Mouse (Mus musculus) right cerebral cortex, adult 2 months (tissue): ENCODE measurements around the gene Dchs2.

Experiments used
- DNase-seq, 2 experiments: peaks; one replicate each; pipeline ENCODE4 v3.0.0; 2021 to 2022; ENCODE audit warnings: low spot score in 2 of 2

Dchs2 gene

DNA sequence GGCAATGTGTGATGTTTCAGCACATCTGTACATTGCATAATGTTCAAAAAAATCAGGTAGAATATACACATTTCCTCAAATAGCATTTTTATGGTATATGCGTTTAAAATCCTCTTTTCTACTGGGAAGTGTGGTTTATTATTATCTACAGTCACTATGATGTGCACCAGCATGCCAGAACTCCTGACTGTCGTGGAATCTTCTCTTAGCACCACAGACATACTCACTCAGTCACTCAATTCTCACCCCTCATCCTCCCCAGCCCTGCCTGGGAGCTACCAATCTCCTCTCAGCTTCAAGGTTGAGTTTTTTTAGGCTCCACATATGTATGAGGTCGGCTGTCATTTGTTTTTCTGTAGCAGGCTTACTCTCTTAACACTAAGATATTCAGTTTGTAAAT is 20.8 kb downstream of the Dchs2 start:
- no peak for DNase-seq

DNA sequence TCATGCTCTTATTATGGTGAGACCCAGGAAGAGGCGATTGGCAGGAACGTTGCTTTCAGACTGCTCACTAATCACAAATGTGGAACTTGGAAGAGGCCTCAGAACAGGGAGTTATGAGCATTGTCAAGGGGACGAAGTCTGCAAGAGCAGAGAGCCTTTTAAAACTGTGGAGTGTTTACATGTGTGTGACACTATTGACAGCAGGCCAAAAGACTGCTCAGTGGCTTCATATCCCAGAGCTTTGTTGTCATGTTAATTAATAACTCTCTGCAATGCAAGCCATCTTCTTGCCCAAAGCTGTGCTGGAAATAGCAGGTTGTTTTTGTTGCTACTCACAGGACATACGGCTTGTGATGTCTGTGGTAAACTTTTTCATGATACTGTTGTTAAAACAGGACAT is 27.9 kb downstream of the Dchs2 start:
- no peak for DNase-seq

DNA sequence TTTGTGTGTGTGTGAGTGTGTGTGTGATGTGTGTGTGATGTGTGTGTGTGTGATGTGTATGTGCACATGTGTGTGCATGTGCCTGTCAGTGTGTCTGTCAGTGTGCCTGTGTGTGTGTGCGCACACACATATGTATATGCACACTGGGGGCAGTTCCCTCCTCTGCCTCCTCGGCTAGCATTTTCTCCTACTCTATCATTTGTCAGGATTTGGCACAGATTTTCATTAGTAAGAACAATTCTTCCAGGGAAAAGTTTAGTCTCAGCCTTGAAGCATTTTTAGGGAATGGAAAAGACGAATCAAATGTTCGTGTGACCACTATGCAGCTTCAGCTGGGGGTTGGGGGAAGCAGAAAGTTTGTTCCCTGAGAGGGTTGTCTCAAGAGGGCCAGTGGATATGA is 28.4 kb downstream of the Dchs2 start:
- no peak for DNase-seq

DNA sequence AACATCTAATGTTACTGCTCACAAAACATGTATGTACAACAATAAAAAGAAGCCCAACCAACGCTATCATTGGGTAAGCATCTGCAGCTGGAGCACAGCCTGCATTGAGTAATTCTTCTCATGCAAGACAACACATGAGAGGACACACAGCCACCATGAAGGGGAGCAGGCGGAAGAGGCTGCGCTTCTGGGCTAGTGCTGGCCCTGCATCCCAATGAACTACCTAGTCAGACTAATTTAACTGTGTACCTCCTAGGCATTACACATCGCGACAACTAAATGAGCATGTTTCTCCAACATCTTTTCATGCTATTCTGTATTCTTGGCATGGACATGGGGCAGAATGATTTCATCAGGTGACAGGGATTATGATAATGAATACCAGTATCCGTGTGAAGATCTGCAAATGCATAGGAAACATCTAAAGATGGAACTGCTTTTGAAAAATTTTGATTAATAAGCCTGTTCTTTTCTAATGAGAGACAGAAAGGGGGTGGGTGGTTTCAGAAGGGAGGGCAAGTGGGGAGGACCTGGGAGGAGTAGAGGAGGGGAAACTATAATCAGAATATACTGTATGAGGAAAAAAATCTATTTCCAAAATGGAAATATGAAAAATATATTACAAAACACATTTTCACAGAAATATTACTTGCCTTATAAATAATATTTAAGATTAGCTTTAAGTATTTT is 33.9 kb downstream of the Dchs2 start:
- DNase-seq = no peak

DNA sequence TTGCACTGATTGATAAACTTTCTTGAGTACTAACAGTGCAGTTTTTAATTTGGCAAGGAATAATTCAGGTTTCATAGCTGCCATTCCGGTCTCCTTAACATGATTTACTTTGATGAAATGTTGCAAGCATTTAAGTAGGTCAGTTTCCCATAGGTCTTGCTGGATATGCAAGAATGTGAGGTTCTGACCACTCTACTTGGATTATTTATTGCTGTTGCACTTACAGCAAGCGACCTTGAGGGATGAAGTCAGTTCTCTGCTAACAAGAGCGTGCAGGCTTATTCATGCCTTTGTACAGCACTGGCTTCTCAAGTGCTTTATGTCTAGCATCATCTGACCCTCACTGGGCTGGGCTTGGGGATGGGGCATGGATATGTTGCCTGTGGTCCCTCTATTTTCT is 35.9 kb downstream of the Dchs2 start:
- DNase-seq = no peak

DNA sequence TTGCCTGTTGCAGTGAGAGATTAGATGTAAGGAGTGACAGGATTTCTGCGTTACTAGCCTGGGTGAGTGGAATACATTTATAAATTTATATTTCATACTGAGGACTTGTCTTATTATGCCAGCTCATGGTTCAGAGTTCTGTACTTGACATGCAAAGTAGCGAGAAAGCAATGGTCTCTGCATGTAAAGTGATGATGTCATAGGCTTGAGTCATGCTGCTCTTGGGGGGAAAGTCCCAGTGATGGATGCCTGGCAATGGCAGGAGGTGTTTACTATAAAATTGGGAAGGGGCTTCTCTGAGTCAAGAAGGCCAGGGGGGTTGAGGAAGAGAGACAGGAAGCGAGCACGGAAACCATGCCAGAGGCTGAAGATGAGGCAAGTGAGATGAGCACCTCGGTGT is 57.8 kb downstream of the Dchs2 start:
- no peak for DNase-seq

DNA sequence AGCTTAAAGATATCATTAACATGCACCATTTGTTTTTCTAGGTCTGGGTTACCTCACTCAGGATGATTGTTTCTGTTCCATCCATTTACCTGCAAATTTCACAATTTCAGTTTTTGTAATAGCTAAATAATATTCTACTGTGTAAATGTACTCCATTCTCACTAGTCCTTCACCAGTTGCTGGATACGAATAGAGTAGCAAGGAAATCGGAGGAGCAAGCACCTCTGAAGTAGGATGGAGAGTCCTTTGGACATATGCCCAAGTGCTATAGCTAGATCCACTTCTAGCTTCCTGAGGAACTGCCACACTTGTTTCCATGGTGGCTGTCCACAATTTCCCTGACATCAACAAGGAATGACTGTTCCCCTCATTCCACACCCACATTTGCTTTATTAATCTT is 63.5 kb downstream of the Dchs2 start:
- DNase-seq = no peak

DNA sequence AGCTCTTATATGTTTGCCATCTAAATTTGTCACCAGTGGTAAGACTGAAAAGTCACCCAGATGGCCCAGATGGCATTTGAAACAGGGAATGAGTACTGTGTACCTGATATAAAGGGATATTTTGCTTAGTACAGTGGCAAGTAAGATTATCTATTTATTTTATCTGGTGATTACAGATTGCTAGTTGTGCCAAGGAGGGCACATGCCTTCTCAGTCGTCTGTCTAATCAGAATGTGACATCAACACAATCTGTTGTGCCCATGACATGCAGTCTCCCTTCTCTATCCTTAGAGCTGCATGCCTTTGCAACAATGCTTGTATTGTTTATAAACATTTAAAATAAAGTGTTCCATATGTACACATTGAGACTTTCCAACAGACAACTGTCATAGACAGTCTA is 64.7 kb downstream of the Dchs2 start:
- DNase-seq = no peak

DNA sequence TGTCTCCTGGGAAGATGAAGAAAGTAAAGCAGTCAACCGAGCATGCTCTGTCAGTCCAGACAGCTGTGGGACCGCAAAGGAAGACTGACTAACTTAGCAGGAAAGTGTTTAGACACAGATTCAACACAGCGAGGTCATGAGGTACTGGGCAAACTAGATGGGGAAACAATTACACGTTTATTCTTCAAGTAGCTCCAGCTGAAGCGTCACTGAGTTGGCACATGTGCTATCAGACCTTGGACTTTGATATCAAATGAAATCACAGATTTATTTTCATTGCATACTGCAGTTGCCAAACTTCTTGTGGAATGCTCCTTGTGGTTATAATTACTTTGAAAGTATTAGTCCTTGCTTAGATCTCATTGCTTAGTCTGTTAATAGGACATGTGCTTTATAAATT is 67.2 kb downstream of the Dchs2 start:
- DNase-seq = no peak

DNA sequence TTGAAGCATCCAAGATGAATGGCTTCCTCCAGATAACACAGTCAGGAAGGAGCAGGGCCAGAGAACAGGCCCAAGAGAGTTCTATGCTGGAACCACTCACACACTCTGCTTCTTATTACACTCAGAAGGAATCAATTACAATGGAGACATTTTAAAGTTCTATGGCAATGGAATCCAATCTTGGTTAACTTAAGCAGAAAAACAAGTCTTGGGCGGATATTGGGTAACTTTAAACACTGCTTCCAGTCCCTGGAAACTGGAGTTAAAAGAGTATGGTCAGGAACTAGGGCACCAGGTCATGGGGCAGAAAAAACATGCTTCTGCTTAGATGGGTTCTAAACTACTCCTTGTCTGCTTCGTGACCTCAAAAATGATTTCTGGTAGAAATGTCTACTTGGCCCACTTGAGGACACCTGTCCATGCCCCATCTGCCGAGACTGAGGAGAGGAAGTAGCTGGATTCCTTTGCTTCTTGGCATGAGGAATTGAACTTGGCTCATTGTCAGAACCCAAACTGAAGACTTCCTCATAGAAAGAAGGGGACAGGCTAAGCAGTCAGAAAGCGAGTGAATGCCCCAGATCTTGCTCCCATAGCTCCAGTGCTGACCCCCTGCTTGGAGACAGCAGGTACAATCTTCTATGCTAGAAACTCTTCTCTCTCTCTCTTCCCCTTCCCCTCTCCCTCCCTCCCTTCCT is 73.7 kb downstream of the Dchs2 start:
- no peak for DNase-seq

DNA sequence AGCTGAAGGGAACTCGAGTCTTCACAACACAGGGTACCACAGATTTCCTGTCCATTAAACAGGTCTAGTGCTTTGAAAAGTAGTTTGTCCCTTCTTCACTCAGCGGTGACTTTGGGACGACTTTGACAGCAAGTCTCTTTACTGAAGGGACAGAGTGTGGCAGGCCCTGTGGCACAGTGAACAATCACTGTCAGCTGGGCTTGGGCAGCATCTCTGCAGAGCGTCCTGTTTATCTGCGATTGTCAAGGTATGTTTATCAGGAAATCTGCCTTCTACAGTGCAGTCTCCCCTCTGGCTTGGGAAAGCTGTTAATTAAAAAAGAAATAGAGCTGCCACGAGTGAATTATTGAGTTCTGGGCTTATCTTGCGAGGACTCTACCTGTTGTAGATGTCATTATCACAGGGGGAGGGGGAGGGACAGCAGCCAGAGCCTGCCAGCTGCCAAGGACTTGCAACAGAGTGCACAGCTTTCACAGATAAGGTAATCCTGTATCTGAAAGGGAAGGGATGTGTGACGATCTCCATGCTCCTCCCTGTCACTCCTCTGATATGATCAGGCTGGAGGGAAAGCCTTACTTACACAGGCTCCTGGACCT is 77.4 kb downstream of the Dchs2 start:
- no peak for DNase-seq

DNA sequence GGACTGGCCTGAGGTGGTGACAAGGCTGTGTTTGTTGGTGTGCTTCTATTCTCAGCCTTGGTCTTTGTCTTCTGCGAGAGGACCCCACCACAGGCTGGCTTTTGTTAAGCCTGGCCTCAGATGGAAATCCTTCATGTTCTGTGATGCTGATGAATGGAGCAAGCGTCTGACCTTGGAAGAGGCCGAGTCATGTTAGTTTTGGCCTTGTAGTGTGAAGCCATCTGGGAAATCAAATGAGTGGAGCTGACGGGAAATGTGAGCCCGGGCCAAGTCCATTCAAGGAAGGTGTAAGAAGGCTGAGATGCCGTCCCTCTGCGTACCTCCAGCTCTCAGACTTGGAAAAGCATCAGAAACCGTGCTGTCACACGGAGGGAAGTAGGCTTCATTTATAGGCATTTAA is 81.9 kb downstream of the Dchs2 start:
- no peak for DNase-seq

DNA sequence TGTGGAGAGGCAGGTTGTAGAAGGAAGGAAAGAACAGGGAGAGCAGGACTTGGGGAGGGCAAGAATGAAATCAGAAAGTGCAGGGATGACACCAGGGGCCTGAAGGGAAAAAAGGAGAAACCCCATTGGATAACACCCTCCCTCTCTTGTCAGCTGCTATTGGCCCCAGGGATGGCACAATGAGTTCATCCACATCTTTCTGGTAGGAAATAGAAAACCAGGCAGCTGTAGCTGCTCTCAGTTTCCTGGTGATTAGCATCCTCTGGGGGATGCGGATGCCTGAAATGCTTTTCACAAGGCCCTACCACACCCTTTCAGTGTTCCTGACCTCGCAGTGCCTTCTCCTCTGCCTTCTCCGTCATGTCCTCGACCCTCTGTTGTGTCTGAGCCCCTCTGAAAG is 82.5 kb downstream of the Dchs2 start:
- no peak for DNase-seq

DNA sequence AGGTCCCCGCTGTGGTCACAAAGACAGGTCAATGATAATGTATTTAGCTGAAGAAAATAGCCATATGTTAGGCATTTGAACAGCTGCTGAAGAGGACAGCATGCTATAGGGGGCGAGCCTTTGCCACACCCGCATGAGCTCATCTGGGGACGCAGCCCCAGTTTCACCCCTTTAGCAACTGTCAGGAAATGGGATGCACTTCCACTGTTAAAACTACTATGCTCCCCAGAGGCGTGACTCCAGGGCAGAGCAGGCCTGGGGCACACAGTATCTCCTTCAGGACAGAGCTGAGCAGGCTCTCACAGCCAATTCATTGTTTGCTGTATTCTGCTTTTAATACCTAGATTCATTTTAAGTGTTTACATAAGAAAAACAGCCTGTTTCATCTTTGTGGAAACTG is 84.2 kb downstream of the Dchs2 start:
- DNase-seq = peak in 1 of 2 experiments; percentile 8

DNA sequence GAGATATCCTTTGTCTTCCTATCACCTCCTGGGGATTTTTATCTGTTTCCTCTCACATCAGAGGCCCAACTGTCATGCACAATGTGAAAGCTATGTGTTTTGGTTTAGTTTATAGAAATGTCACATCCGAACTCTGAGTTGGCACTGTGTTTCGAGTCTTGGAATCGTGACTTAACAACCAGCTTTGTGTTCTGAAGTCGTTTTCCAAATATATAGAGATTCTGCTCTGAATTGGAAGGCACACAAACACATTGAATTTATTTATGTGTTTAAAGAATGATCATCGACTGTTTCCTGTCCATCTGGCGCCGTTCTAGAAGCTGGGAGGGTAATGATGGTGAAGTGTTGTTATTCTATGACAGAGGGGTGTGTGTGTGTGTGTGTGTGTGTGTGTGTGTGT is 84.8 kb downstream of the Dchs2 start:
- peak; percentile 31 to 53 for DNase-seq

DNA sequence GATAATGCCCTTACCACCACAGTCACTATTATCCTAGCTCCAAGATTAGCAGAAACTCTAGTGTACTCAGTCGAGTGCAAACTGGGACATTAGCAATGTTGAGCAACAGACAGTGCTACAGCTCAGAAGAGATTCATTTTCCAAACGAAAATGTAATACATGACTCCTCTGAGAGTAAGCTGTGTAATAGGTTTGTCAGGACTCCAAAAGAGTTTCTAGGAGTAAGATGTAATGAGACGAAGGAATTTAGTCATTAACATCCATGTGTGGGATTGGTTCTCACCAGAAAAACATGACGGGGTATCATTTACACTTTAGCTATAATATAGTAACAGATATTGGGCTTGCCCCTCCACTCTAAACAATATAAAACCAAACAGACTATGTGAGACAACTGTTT is 90.3 kb downstream of the Dchs2 start:
- DNase-seq = no peak

DNA sequence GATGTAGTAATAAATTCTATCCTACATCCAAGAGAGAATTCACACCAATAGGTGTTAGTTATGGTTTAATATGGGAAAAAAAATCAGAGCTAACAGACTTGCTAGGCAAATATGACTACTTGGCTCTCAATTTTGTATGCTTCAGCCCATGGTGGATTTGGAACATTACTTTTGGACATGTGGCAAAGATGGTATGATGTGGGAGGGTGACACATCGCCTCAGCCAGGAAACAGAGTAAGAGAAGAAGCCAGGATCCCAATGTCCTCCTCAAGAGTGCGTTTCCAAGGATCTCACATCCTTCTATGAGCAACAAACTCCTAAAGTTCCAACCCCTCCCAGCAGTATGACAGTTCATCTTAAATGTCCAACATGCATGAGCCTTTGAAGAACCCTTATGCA is 92.4 kb downstream of the Dchs2 start:
- peak; percentile 23 to 29 for DNase-seq

DNA sequence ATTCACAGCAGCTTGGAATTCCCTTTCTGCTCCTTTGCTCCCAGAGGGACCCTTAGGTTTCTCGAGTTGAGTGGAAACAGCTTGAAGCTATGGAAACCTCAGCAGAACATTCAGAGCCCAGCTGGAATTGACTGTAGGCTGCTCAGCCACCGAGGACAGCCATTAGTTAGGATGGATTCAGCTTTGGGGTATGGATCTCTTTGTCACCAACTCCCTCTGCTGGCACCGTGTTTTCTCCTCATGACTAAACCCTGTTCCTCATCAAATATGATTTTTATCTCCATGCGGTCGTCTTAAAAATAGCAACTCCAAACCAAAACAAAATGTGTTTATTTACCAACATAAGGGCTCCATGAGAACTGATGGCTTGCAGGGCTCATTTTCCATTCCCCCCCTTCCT is 94.4 kb downstream of the Dchs2 start:
- peak; percentile 57 to 64 for DNase-seq

DNA sequence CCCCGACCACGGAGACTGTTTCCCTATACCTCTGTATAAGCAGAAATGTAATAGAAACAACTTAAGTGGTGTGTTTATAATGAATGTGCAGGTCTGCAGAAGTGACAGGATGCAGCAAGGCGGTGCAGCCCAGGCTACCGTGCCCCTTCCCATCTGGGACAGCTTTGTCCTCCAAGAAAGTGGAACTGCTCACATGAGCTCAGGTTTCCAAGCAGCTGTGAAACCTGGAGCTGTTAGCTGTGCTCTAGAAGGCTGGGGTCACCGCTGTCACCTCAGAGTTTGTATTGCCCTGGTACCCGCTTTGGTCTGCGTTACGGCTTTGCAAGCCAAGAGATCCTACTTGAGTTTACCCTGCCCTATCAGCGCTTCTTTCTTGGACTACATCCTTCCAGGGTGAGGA is 100.6 kb downstream of the Dchs2 start:
- DNase-seq = no peak

DNA sequence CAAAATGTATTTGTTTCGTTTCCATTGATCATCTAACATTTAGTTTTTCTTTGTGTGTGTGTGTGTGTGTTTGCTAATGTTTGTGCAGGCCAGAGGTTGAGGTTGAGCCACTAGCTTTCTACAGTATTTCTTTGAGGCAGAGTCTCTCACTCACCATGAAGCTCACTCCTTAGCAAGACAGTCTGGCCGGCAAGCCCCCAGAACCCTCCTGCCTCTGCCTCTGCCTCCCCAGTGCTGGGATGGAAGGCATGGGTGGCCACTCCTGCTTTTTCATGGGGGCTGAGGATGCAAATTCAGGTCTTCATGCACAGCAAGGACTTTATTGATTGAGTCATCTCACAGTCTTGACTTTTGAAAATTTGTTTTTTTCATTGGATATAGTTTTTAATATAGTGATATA is 102.6 kb downstream of the Dchs2 start:
- DNase-seq = no peak

DNA sequence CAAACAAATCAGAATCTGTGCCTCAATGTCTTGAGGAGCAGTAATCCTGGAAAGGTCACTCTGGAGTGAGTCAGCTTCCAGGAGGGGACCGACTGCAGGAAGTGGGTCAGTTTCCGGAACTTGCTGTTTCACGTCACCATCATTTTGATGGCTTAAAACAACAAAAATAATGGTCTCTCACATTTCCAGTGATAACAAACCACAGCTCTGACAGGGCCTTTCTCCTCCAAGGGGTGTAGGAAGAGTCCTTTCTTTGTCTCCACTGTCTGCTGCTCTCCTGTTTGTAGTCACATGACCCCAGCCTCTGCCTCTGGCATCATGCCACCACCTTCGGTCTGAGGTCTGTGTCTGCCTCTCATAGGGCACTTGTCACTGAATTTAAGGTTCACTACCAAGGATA is 106.7 kb downstream of the Dchs2 start:
- no peak for DNase-seq

DNA sequence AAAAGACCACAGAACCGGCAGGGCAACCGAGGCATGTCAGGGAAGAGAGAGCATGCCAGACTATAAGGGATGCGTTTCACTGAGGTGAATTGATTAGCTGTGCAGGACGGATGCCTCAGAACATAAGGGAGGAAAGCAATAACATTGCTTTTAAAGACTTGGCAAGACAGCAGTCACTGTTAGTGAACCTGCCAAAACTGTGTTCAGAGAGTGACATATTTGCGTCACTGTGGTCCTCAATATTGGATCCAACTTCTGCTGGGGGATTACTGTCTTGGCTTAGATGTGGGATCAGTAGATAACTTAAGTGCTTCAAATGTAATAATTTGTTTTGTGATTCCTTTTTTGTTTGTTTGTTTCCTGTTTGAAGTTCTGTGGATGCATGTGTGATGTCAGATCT is 107.3 kb downstream of the Dchs2 start:
- no peak for DNase-seq

DNA sequence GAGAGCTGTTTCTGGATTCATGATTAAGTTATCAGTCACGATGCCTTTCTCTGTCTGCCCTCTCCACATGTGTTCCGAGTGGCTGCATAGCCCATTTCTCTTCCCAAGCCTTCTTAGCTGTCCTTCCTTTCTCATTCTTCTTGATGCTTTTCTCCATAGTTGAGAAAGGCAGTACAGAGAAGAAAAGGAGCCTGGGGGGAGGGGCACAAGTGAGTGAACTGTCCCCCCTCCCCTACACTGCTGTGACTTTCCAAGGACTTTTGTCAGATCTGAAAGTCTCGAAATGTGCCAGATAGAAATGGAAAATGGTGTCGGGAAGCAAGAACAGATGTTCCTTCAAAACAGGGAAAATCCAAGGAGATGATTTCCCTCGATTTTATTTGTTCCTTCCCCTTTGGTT is 118.8 kb downstream of the Dchs2 start:
- DNase-seq = no peak
